Mouse (Mus musculus) midbrain, embryonic 13.5 days (tissue): Measurements from ENCODE around the gene Ak3. TPM values are rescaled to one million over a fixed set of nuclear protein-coding genes. Genes with fewer than 3 reads are reported as not detected.

Experiments
- ATAC-seq: fragments of 200-750 bp; cut with Nextera tagmentation; 2 replicates; pipeline ENCODE4 v1.8.0; 2017; ENCODE audit warnings: mild to moderate bottlenecking, moderate TSS enrichment, moderate library complexity
- H3K27ac ChIP-seq: fragments of 300-500 bp; sonication (generic); 2 replicates; pipeline ENCODE4 v1.5.1; 2015; ENCODE audit warnings: inconsistent platforms, mild to moderate bottlenecking, moderate library complexity
- H3K27me3 ChIP-seq: fragments of 300-500 bp; sonication (generic); 2 replicates; pipeline ENCODE4 v1.6.1; 2015; ENCODE audit warnings: mild to moderate bottlenecking, inconsistent platforms
- H3K36me3 ChIP-seq: fragments of 300-500 bp; sonication (generic); 2 replicates; pipeline ENCODE4 v1.6.1; 2015; ENCODE audit warnings: mild to moderate bottlenecking, inconsistent platforms
- H3K4me1 ChIP-seq: fragments of 300-500 bp; sonication (generic); replicated peaks from 2 replicates; pipeline ENCODE4 v1.6.1; 2015; ENCODE audit warnings: inconsistent platforms
- H3K4me2 ChIP-seq: fragments of 300-500 bp; sonication (generic); replicated peaks from 2 replicates; pipeline ENCODE4 v1.6.1; 2015; ENCODE audit warnings: moderate library complexity, mild to moderate bottlenecking, inconsistent platforms
- H3K4me3 ChIP-seq: fragments of 300-500 bp; sonication (generic); replicated peaks from 2 replicates; pipeline ENCODE4 v1.5.1; 2015; ENCODE audit warnings: mild to moderate bottlenecking, inconsistent platforms
- H3K9ac ChIP-seq: fragments of 300-500 bp; sonication (generic); replicated peaks from 2 replicates; pipeline ENCODE4 v1.6.1; 2015; ENCODE audit warnings: mild to moderate bottlenecking, inconsistent platforms
- H3K9me3 ChIP-seq: fragments of 300-500 bp; sonication (generic); 2 replicates; pipeline ENCODE4 v1.6.1; 2016; ENCODE audit warnings: mild to moderate bottlenecking, inconsistent platforms
- WGBS: fragments of 180-500 bp; shearing (Covaris S2); methylation state at CpG from one replicate; pipeline ENCODE4 v1.1.7; 2015; 5-methylcytosine and 5-hydroxymethylcytosine counted together
- polyA plus RNA-seq: library from polyadenylated mRNA; unstranded; fragments of >200 nt; fragmentation: Nextera tagmentation; extraction: Ambion mirVana; gene quantifications from 2 replicates; pipeline ENCODE4 v1.2.1, GENCODE M21; 2015

Gene Ak3
- polyA plus RNA-seq, 1 experiment from 2014 or later: 58.0 TPM

- Histone ChIP-seq H3K4me3 (no peak overlapping the region), H3K4me2 (no peak overlapping the region), H3K27me3 (no peaks in the 10 kb centered on the region), H3K9ac (no peak overlapping the region), H3K9me3 (no peaks in the 10 kb centered on the region), H3K27ac (no peak overlapping the region), H3K4me1 (peaks cover 4% of the 10 kb centered on the region), H3K36me3 (peaks cover 13% of the 10 kb centered on the region)
- no peak for ATAC-seq
Measured at GRCm38 (mm10) chr19:29039334-29039733, 8.4 kb downstream of the Ak3 start.

GRCm38 (mm10) chr19:29037541-29037940 lies 10.2 kb downstream of the Ak3 start:
- Histone ChIP-seq H3K4me2 (no peak overlapping the region), H3K27ac (no peak overlapping the region), H3K4me1 (no peaks in the 10 kb centered on the region), H3K36me3 (peaks cover 15% of the 10 kb centered on the region), H3K27me3 (no peaks in the 10 kb centered on the region), H3K9ac (no peak overlapping the region), H3K4me3 (no peak overlapping the region), H3K9me3 (0 out of 2 replicates have a peak, but pooled peaks cover 3% of the 10 kb centered on the region)
- 91% methylated on average over 10 of the region's 10 CpGs for WGBS
- ATAC-seq: no peak

- Histone ChIP-seq H3K4me3 (no peak overlapping the region), H3K27ac (no peak overlapping the region), H3K27me3 (no peaks in the 10 kb centered on the region), H3K4me2 (no peak overlapping the region), H3K9ac (no peak overlapping the region), H3K4me1 (no peaks in the 10 kb centered on the region), H3K36me3 (peaks cover 15% of the 10 kb centered on the region), H3K9me3 (0 out of 2 replicates have a peak, but pooled peaks cover 3% of the 10 kb centered on the region)
- WGBS: 83% methylated on average over 5 of the region's 5 CpGs
- ATAC-seq: no peak
Measured at GRCm38 (mm10) chr19:29037026-29037425, 10.7 kb downstream of the Ak3 start.

- H3K9me3 ChIP-seq: 0 out of 2 replicates have a peak, but pooled peaks cover 3% of the 10 kb centered on the region
- H3K36me3 ChIP-seq: peaks cover 22% of the 10 kb centered on the region
- no peak for ATAC-seq
- H3K4me3 ChIP-seq: no peak overlapping the region
- H3K4me2 ChIP-seq: no peak overlapping the region
- H3K27me3 ChIP-seq: no peaks in the 10 kb centered on the region
- H3K4me1 ChIP-seq: no peaks in the 10 kb centered on the region
- H3K27ac ChIP-seq: no peak overlapping the region
- no peak overlapping the region for H3K9ac ChIP-seq
Measured at GRCm38 (mm10) chr19:29032662-29033061, 15.1 kb downstream of the Ak3 start.

GRCm38 (mm10) chr19:29031788-29032187 lies 16.0 kb downstream of the Ak3 start:
- Histone ChIP-seq H3K4me2 (no peak overlapping the region), H3K9me3 (0 out of 2 replicates have a peak, but pooled peaks cover 3% of the 10 kb centered on the region), H3K27me3 (no peaks in the 10 kb centered on the region), H3K36me3 (peaks cover 22% of the 10 kb centered on the region), H3K4me3 (no peak overlapping the region), H3K4me1 (no peaks in the 10 kb centered on the region), H3K27ac (no peak overlapping the region), H3K9ac (no peak overlapping the region)
- no peak for ATAC-seq
- WGBS: 96% methylated on average over 3 of the region's 3 CpGs

GRCm38 (mm10) chr19:29024391-29024947 lies 23.3 kb downstream of the Ak3 start:
- Histone ChIP-seq H3K9me3 (no peaks in the 10 kb centered on the region), H3K4me3 (no peak overlapping the region), H3K27ac (peak overlapping the region; percentile 61), H3K36me3 (peaks cover 69% of the 10 kb centered on the region), H3K27me3 (no peaks in the 10 kb centered on the region), H3K4me2 (no peak overlapping the region), H3K9ac (no peak overlapping the region), H3K4me1 (peaks cover 11% of the 10 kb centered on the region; the same call in 1 of the 2 replicates)
- 62% methylated on average over 11 of the region's 11 CpGs for WGBS
- ATAC-seq: peak; percentile 89

GRCm38 (mm10) chr19:29021754-29022345 lies 25.9 kb downstream of the Ak3 start:
- no peaks in the 10 kb centered on the region for H3K27me3 ChIP-seq
- H3K36me3 ChIP-seq: peaks cover 87% of the 10 kb centered on the region
- no peak for ATAC-seq
- H3K9ac ChIP-seq: no peak overlapping the region
- H3K27ac ChIP-seq: no peak overlapping the region
- peaks cover 11% of the 10 kb centered on the region; the same call in 1 of the 2 replicates for H3K4me1 ChIP-seq
- no peak overlapping the region for H3K4me3 ChIP-seq
- no peak overlapping the region for H3K4me2 ChIP-seq
- WGBS: 90% methylated on average over 7 of the region's 7 CpGs
- H3K9me3 ChIP-seq: no peaks in the 10 kb centered on the region

- Histone ChIP-seq H3K4me3 (no peak overlapping the region), H3K27me3 (no peaks in the 10 kb centered on the region), H3K4me2 (no peak overlapping the region), H3K9ac (no peak overlapping the region), H3K9me3 (no peaks in the 10 kb centered on the region), H3K36me3 (peaks cover 79% of the 10 kb centered on the region), H3K4me1 (peaks cover 11% of the 10 kb centered on the region; the same call in 1 of the 2 replicates), H3K27ac (no peak overlapping the region)
- WGBS: 95% methylated on average over 3 of the region's 3 CpGs
- no peak for ATAC-seq
Measured at GRCm38 (mm10) chr19:29019647-29020046, 28.1 kb downstream of the Ak3 start.

GRCm38 (mm10) chr19:29016786-29017185 lies 31.0 kb downstream of the Ak3 start:
- H3K4me2 ChIP-seq: no peak overlapping the region
- no peak overlapping the region for H3K4me3 ChIP-seq
- peaks cover 74% of the 10 kb centered on the region for H3K36me3 ChIP-seq
- H3K9me3 ChIP-seq: no peaks in the 10 kb centered on the region
- WGBS: 91% methylated on average over 5 of the region's 5 CpGs
- no peaks in the 10 kb centered on the region for H3K4me1 ChIP-seq
- no peaks in the 10 kb centered on the region for H3K27me3 ChIP-seq
- H3K9ac ChIP-seq: no peak overlapping the region
- H3K27ac ChIP-seq: no peak overlapping the region
- ATAC-seq: no peak

- no peaks in the 10 kb centered on the region for H3K4me1 ChIP-seq
- H3K27ac ChIP-seq: no peak overlapping the region
- WGBS: 92% methylated on average over 5 of the region's 5 CpGs
- H3K4me3 ChIP-seq: no peak overlapping the region
- no peaks in the 10 kb centered on the region for H3K27me3 ChIP-seq
- no peak for ATAC-seq
- no peaks in the 10 kb centered on the region for H3K9me3 ChIP-seq
- no peak overlapping the region for H3K9ac ChIP-seq
- no peak overlapping the region for H3K4me2 ChIP-seq
- H3K36me3 ChIP-seq: peaks cover 74% of the 10 kb centered on the region
Measured at GRCm38 (mm10) chr19:29016204-29016765, 31.5 kb downstream of the Ak3 start.

GRCm38 (mm10) chr19:29015410-29016203 lies 32.2 kb downstream of the Ak3 start:
- Histone ChIP-seq H3K27me3 (no peaks in the 10 kb centered on the region), H3K36me3 (peaks cover 74% of the 10 kb centered on the region), H3K9ac (no peak overlapping the region), H3K9me3 (no peaks in the 10 kb centered on the region), H3K4me2 (no peak overlapping the region), H3K4me3 (no peak overlapping the region), H3K4me1 (no peaks in the 10 kb centered on the region), H3K27ac (no peak overlapping the region)
- no peak for ATAC-seq
- WGBS: 89% methylated on average over 8 of the region's 8 CpGs

- no peaks in the 10 kb centered on the region for H3K4me1 ChIP-seq
- peaks cover 68% of the 10 kb centered on the region for H3K36me3 ChIP-seq
- WGBS: 90% methylated on average over 5 of the region's 5 CpGs
- no peak overlapping the region for H3K4me3 ChIP-seq
- ATAC-seq: no peak
- H3K27ac ChIP-seq: no peak overlapping the region
- H3K9ac ChIP-seq: no peak overlapping the region
- H3K9me3 ChIP-seq: no peaks in the 10 kb centered on the region
- no peak overlapping the region for H3K4me2 ChIP-seq
- no peaks in the 10 kb centered on the region for H3K27me3 ChIP-seq
Measured at GRCm38 (mm10) chr19:29014466-29015055, 33.2 kb downstream of the Ak3 start.
